Mouse (Mus musculus): ENCODE data around the gene Atp4a. TPM values are rescaled to one million over a fixed set of nuclear protein-coding genes. Genes with fewer than 3 reads are reported as not detected.
"Not testable (repeated sequence)": the region's sequence is repeated elsewhere in the genome, so short reads cannot be mapped to it uniquely, and the experiment has no call there.

Atp4a gene
- total RNA-seq, 2 experiments from 2014 or later: 0.79 to 1.4 TPM

GRCm38 (mm10) chr7:30729396-30730063, 17.5 kb downstream of the Atp4a start, which contains the start of gene Tmem147:
Gene Tmem147 (minus strand): TSS chr7:30729540.
- peak; percentile 96 to 97 for DNase-seq (ENCODE audit: low spot score in 2 of 2)

- peak in 1 of 2 experiments; percentile 29 for DNase-seq (ENCODE audit: low spot score in 2 of 2)
Observed at GRCm38 (mm10) chr7:30730064-30730722, 18.2 kb downstream of the Atp4a start.

- DNase-seq (ENCODE audit: low spot score in 2 of 2): no peak
Observed at GRCm38 (mm10) chr7:30736211-30736610, 24.2 kb downstream of the Atp4a start.

GRCm38 (mm10) chr7:30742570-30742969, 30.6 kb downstream of the Atp4a start:
- not testable (repeated sequence) for DNase-seq (ENCODE audit: low spot score in 2 of 2)

GRCm38 (mm10) chr7:30743617-30744016, 31.6 kb downstream of the Atp4a start, which contains the start of gene Gapdhs:
Gene Gapdhs (minus strand): TSS chr7:30743681.
- not testable (repeated sequence) for DNase-seq (ENCODE audit: low spot score in 2 of 2)

- DNase-seq (ENCODE audit: low spot score in 2 of 2): no peak
Observed at GRCm38 (mm10) chr7:30744022-30744598, 32.1 kb downstream of the Atp4a start.

- no peak for DNase-seq (ENCODE audit: low spot score in 2 of 2)
Observed at GRCm38 (mm10) chr7:30747525-30748204, 35.7 kb downstream of the Atp4a start.

GRCm38 (mm10) chr7:30749824-30750606, 38.0 kb downstream of the Atp4a start:
- no peak for DNase-seq (ENCODE audit: low spot score in 2 of 2)

GRCm38 (mm10) chr7:30751086-30751669, 39.2 kb downstream of the Atp4a start, which contains the start of gene Sbsn:
Gene Sbsn (plus strand): TSS chr7:30751471.
- no peak for DNase-seq (ENCODE audit: low spot score in 2 of 2)

GRCm38 (mm10) chr7:30757001-30757400, 45.0 kb downstream of the Atp4a start:
- no peak for DNase-seq (ENCODE audit: low spot score in 2 of 2)

GRCm38 (mm10) chr7:30758853-30759252, 46.8 kb downstream of the Atp4a start:
- DNase-seq (ENCODE audit: low spot score in 2 of 2): no peak

GRCm38 (mm10) chr7:30761769-30762352, 49.9 kb downstream of the Atp4a start:
- DNase-seq (ENCODE audit: low spot score in 2 of 2): no peak

GRCm38 (mm10) chr7:30763456-30763855, 51.4 kb downstream of the Atp4a start, which contains the start of gene Dmkn:
Gene Dmkn (plus strand): TSS chr7:30763756.
- DNase-seq (ENCODE audit: low spot score in 2 of 2): no peak

- DNase-seq (ENCODE audit: low spot score in 2 of 2): no peak
Observed at GRCm38 (mm10) chr7:30765173-30765572, 53.2 kb downstream of the Atp4a start.

- no peak for DNase-seq (ENCODE audit: low spot score in 2 of 2)
Observed at GRCm38 (mm10) chr7:30766408-30766807, 54.4 kb downstream of the Atp4a start.

- no peak for DNase-seq (ENCODE audit: low spot score in 2 of 2)
Observed at GRCm38 (mm10) chr7:30769236-30769635, 57.2 kb downstream of the Atp4a start.

Measured in layer of hippocampus, postnatal 14 days (tissue).